Mouse (Mus musculus): ENCODE data around the gene Cers1. TPM values are rescaled to one million over a fixed set of nuclear protein-coding genes. Genes with fewer than 3 reads are reported as not detected.
A peak's percentile ranks its signal among the peaks of the same experiment; 100 is the strongest.

The Cers1 gene
- total RNA-seq, 2 experiments from 2014 or later = 112 to 116 TPM

- DNase-seq (ENCODE audit: low spot score in 2 of 2) = no peak
Observed at GRCm38 (mm10) chr8:70351035-70351999, 35.7 kb downstream of the Cers1 start.

- DNase-seq (ENCODE audit: low spot score in 2 of 2) = no peak
Observed at GRCm38 (mm10) chr8:70352000-70352384, 36.4 kb downstream of the Cers1 start.

- no peak for DNase-seq (ENCODE audit: low spot score in 2 of 2)
Observed at GRCm38 (mm10) chr8:70352657-70353151, 37.1 kb downstream of the Cers1 start.

GRCm38 (mm10) chr8:70353194-70353817 lies 37.7 kb downstream of the Cers1 start, which contains the start of gene Upf1:
Gene Upf1 (minus strand): TSS chr8:70353278.
- peak; percentile 99 for DNase-seq (ENCODE audit: low spot score in 2 of 2)

- DNase-seq (ENCODE audit: low spot score in 2 of 2) = no peak
Observed at GRCm38 (mm10) chr8:70354004-70354403, 38.4 kb downstream of the Cers1 start.

GRCm38 (mm10) chr8:70356111-70356510 lies 40.5 kb downstream of the Cers1 start:
- DNase-seq (ENCODE audit: low spot score in 2 of 2) = no peak

GRCm38 (mm10) chr8:70359411-70359810 lies 43.8 kb downstream of the Cers1 start:
- DNase-seq (ENCODE audit: low spot score in 2 of 2) = no peak

GRCm38 (mm10) chr8:70360769-70361168 lies 45.2 kb downstream of the Cers1 start:
- DNase-seq (ENCODE audit: low spot score in 2 of 2) = no peak

GRCm38 (mm10) chr8:70361484-70362032 lies 46.0 kb downstream of the Cers1 start:
- no peak for DNase-seq (ENCODE audit: low spot score in 2 of 2)

- DNase-seq (ENCODE audit: low spot score in 2 of 2) = no peak
Observed at GRCm38 (mm10) chr8:70364066-70364465, 48.5 kb downstream of the Cers1 start.

GRCm38 (mm10) chr8:70366588-70366987 lies 51.0 kb downstream of the Cers1 start:
- no peak for DNase-seq (ENCODE audit: low spot score in 2 of 2)

- DNase-seq (ENCODE audit: low spot score in 2 of 2) = no peak
Observed at GRCm38 (mm10) chr8:70370476-70370875, 54.9 kb downstream of the Cers1 start.

- no peak for DNase-seq (ENCODE audit: low spot score in 2 of 2)
Observed at GRCm38 (mm10) chr8:70371951-70372350, 56.4 kb downstream of the Cers1 start.

- no peak for DNase-seq (ENCODE audit: low spot score in 2 of 2)
Observed at GRCm38 (mm10) chr8:70373397-70374317, 58.1 kb downstream of the Cers1 start, which contains the start of gene Comp. Gene Comp (plus strand): TSS chr8:70373558.

GRCm38 (mm10) chr8:70374318-70374927 lies 58.8 kb downstream of the Cers1 start:
- peak in 1 of 2 experiments; percentile 34 for DNase-seq (ENCODE audit: low spot score in 2 of 2)

GRCm38 (mm10) chr8:70375212-70375859 lies 59.8 kb downstream of the Cers1 start:
- no peak for DNase-seq (ENCODE audit: low spot score in 2 of 2)

GRCm38 (mm10) chr8:70376275-70376741 lies 60.7 kb downstream of the Cers1 start:
- no peak for DNase-seq (ENCODE audit: low spot score in 2 of 2)

- DNase-seq (ENCODE audit: low spot score in 2 of 2) = no peak
Observed at GRCm38 (mm10) chr8:70377049-70377448, 61.5 kb downstream of the Cers1 start.

GRCm38 (mm10) chr8:70380069-70380468 lies 64.5 kb downstream of the Cers1 start:
- DNase-seq (ENCODE audit: low spot score in 2 of 2) = peak in 1 of 2 experiments; percentile 42

All from layer of hippocampus, adult 18-20 months (tissue).